Mouse (Mus musculus) macrophage (primary cell): ENCODE data around the gene Gm42715. TPM values are rescaled to one million over a fixed set of nuclear protein-coding genes. Genes with fewer than 3 reads are reported as not detected.

ENCODE experiments used
- H3K27ac ChIP-seq: fragments of 350-480 bp; formaldehyde crosslinking; 2 replicates; pipeline ENCODE4 v1.9.0; 2021
- H3K36me3 ChIP-seq: fragments of 350-480 bp; formaldehyde crosslinking; 2 replicates; pipeline ENCODE4 v1.9.0; 2021; ENCODE audit errors: inconsistent target
- H3K4me3 ChIP-seq: fragments of 350-480 bp; formaldehyde crosslinking; 2 replicates; pipeline ENCODE4 v1.9.0; 2021; ENCODE audit errors: inconsistent target
- H3K79me2 ChIP-seq: fragments of 350-480 bp; formaldehyde crosslinking; 2 replicates; pipeline ENCODE4 v1.9.0; 2021; ENCODE audit errors: inconsistent target
- WGBS: methylation state at CpG from one replicate; pipeline ENCODE4 v1.1.7; 2026; ENCODE audit warnings: inconsistent platforms; ENCODE audit not compliant: missing documents; 5-methylcytosine and 5-hydroxymethylcytosine counted together
- polyA plus RNA-seq: library from polyadenylated mRNA; stranded (reverse); fragments of 250-400 nt; gene quantifications from 3 replicates; pipeline ENCODE4 v1.2.4, GENCODE M21; 2018; ENCODE audit warnings: inconsistent platforms

The Gm42715 gene
- polyA plus RNA-seq, 1 experiment from 2014 or later, result 13.1 TPM

DNA sequence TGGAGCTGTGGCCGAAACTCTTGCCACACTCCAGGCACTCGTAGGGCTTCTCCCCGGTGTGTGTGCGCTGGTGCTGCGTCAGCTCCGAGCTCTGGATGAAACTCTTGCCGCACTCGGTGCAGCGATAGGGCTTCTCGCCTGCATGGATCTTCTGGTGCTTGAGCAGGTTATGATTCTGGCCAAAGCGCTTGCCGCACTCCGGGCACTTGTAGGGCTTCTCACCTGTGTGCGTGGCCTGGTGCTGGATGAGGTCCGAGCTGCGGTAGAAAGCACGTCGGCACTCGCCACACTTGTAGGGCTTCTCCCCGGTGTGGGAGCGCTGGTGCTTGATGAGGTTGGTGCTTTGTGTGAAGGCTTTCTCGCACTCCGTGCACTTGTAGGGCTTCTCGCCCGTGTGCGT lies 92.2 kb downstream of the Gm42715 start:
- no peak overlapping the region for H3K27ac ChIP-seq
- no peaks in the 10 kb centered on the region for H3K79me2 ChIP-seq
- no peak overlapping the region for H3K4me3 ChIP-seq
- peaks cover 28% of the 10 kb centered on the region; the same call in 1 of the 2 replicates for H3K36me3 ChIP-seq
- WGBS, result 98% methylated on average over 26 of the region's 26 CpGs

GRCm38 (mm10) chr7:127613501-127613900 lies 94.1 kb downstream of the Gm42715 start:
- WGBS, result 97% methylated on average over 8 of the region's 8 CpGs
- no peak overlapping the region for H3K4me3 ChIP-seq

DNA sequence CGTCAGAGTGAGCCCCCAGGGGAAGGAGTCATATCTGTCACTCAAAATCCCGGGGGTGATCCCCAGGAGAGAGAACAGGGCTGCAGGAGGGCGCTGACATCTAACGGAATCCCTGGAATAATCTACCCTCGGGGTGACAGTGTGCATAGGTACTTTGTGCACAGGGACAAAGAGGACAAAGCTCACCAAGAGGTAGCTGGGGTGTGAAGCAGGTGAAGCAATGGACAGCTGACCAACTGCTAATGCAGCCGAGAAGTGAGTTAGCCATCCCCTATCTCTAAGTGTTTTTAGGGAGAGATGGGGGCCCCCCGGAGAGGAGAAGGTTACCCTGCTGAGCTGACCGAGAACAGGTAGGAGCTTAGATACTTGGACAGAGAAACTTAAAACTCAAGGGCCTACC lies 94.7 kb downstream of the Gm42715 start:
- no peak overlapping the region; the same call in 1 of the 2 replicates for H3K4me3 ChIP-seq
- 68% methylated on average over 8 of the region's 8 CpGs for WGBS
- H3K79me2 ChIP-seq, result no peaks in the 10 kb centered on the region
- H3K27ac ChIP-seq, result no peak overlapping the region
- peaks cover 28% of the 10 kb centered on the region; the same call in 1 of the 2 replicates for H3K36me3 ChIP-seq

More at GRCm38 (mm10) chr7:127613501-127613900, 94.1 kb downstream of the Gm42715 start:
- no peak overlapping the region for H3K27ac ChIP-seq
- no peaks in the 10 kb centered on the region for H3K79me2 ChIP-seq
- peaks cover 28% of the 10 kb centered on the region; the same call in 1 of the 2 replicates for H3K36me3 ChIP-seq

- 2% methylated on average over 44 of the region's 44 CpGs for WGBS
- no peaks in the 10 kb centered on the region for H3K79me2 ChIP-seq
- H3K36me3 ChIP-seq, result peaks cover 28% of the 10 kb centered on the region; the same call in 1 of the 2 replicates
- H3K4me3 ChIP-seq, result no peak overlapping the region; the same call in 1 of the 2 replicates
- H3K27ac ChIP-seq, result no peak overlapping the region
These were observed 95.1 kb downstream of the Gm42715 start for GRCm38 (mm10) chr7:127614511-127614890.

GRCm38 (mm10) chr7:127614891-127615843 lies 95.8 kb downstream of the Gm42715 start, which contains the start of gene Zfp629:
Gene Zfp629 (minus strand): TSS chr7:127615797.
- Histone ChIP-seq H3K27ac (no peak within 1 kb of the TSS), H3K36me3 (peaks cover 24% of the 10 kb centered on the region; the same call in 1 of the 2 replicates), H3K4me3 (peak within 1 kb of the TSS; percentile 83), H3K79me2 (no peaks in the 10 kb centered on the region)
- under 1% methylated on average over 49 of the region's 50 CpGs for WGBS

GRCm38 (mm10) chr7:127616336-127616735 lies 97.0 kb downstream of the Gm42715 start:
- whole genome bisulfite sequencing, result 79% methylated on average over 1 of the region's 1 CpGs
- Histone ChIP-seq H3K4me3 (no peak overlapping the region), H3K27ac (no peak overlapping the region), H3K36me3 (peaks cover 13% of the 10 kb centered on the region; the same call in 1 of the 2 replicates), H3K79me2 (no peaks in the 10 kb centered on the region)

Other genes starting within 250 kb of the Gm42715 start
- gene Sephs2, start 245.5 kb upstream of the Gm42715 start, polyA plus RNA-seq, result 19.7 to 40.4 TPM (median 38.9 TPM) in 3 replicates
- gene Itgal, start 223.3 kb upstream of the Gm42715 start, polyA plus RNA-seq, result 5.5 to 18.7 TPM (median 12.0 TPM) in 3 replicates
- 11.5 to 14.2 TPM (median 12.0 TPM) in 3 replicates for gene Zfp768, start 174.0 kb upstream of the Gm42715 start, polyA plus RNA-seq
- gene Zfp747, start 143.5 kb upstream of the Gm42715 start, polyA plus RNA-seq, result 4.8 to 5.8 TPM (median 5.6 TPM) in 3 replicates
- 1.7 to 2.8 TPM (median 2.4 TPM) in 3 replicates for gene 9130019O22Rik, start 132.4 kb upstream of the Gm42715 start, polyA plus RNA-seq
- gene E430018J23Rik, start 126.0 kb upstream of the Gm42715 start, polyA plus RNA-seq, result 1.3 to 3.1 TPM (median 1.6 TPM) in 3 replicates
- gene Zfp764, start 112.8 kb upstream of the Gm42715 start, polyA plus RNA-seq, result 6.0 to 7.4 TPM (median 6.2 TPM) in 3 replicates
- 5.1 to 17.4 TPM (median 8.9 TPM) in 3 replicates for gene Zfp688, start 97.5 kb upstream of the Gm42715 start, polyA plus RNA-seq
- 1.0 to 1.9 TPM (median 1.0 TPM) in 3 replicates for gene Zfp689, start 70.4 kb upstream of the Gm42715 start, polyA plus RNA-seq
- 31.6 to 54.9 TPM (median 50.8 TPM) in 3 replicates for gene Prr14, start 60.0 kb upstream of the Gm42715 start, polyA plus RNA-seq
- 47.3 to 163 TPM (median 92.9 TPM) in 3 replicates for gene Fbrs, start 40.4 kb upstream of the Gm42715 start, polyA plus RNA-seq
- gene Srcap, start 7.6 kb upstream of the Gm42715 start, polyA plus RNA-seq, result 14.3 to 15.8 TPM (median 15.4 TPM) in 3 replicates
- not detected in 3 replicates for gene Tmem265, start 41.8 kb downstream of the Gm42715 start, polyA plus RNA-seq
- gene Phkg2, start 53.8 kb downstream of the Gm42715 start, polyA plus RNA-seq, result 23.8 to 33.8 TPM (median 26.9 TPM) in 3 replicates
- 0.72 to 3.0 TPM (median 2.9 TPM) in 3 replicates for gene Ccdc189, start 69.0 kb downstream of the Gm42715 start, polyA plus RNA-seq
- 27.1 to 29.6 TPM (median 28.3 TPM) in 3 replicates for gene Rnf40, start 69.2 kb downstream of the Gm42715 start, polyA plus RNA-seq
- 5.9 to 11.5 TPM (median 8.2 TPM) in 3 replicates for gene Zfp629, start 96.2 kb downstream of the Gm42715 start, polyA plus RNA-seq
- 16.0 to 37.5 TPM (median 23.3 TPM) in 3 replicates for gene Bcl7c, start 189.3 kb downstream of the Gm42715 start, polyA plus RNA-seq
- gene Ctf1, start 193.2 kb downstream of the Gm42715 start, polyA plus RNA-seq, result not detected in 3 replicates
- gene Ctf2, start 212.6 kb downstream of the Gm42715 start, polyA plus RNA-seq, result not detected in 3 replicates
- 4.9 to 11.8 TPM (median 5.8 TPM) in 3 replicates for gene Fbxl19, start 225.0 kb downstream of the Gm42715 start, polyA plus RNA-seq